Mouse (Mus musculus): ENCODE results near the gene Mgat5b.

Mgat5b gene

DNA sequence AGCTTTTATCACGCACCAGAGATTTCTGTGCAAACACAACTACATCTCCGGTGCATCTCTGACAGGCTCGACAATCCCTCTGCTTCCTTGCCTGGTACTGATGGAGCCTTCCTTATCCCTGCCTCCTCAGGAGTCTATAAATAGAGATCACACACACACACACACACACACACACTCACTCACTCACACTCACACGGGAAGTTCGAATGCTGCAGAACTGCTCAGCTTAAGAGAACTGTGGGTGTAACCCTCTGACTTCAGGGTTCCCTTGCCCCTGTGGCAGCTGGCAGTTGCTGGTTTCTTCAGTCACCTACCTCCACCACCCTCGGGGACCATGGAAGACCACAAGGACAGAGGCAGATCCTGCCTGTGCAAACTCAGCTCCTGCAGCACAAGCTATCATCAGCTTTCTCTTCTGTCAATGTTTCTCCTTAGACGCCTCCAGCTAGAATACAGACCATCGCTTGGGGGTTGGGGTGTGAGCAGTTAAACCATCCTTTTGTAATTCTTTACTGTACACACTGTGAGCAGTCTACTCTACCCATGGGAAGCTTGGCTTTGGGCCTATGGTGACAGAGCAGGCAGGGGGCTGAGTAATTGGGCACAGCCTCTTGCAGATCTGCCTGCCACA, 111.9 kb downstream of the Mgat5b start:
- no peak for DNase-seq (ENCODE audit: low spot score in 2 of 2)

DNA sequence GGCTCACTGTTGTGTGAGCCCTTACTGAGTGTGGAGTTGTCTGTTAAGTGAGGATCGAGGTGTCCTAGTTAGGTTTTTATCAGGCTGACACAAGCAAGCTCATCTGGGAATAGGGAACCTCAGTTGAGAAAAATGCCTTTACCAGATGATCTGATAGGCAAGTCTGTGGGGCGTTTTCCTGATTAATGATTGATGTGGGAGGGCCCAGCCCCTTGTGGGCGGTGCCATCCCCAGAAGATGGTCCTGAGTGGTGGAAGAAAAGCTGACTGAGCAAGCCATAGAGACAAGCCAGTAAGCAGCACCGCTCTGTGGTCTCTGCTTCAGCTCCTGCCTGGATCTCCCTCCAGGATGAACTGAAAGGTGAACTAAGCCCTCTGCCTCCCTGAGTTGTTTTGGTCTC, 112.6 kb downstream of the Mgat5b start:
- no peak for DNase-seq (ENCODE audit: low spot score in 2 of 2)

- no peak for DNase-seq (ENCODE audit: low spot score in 2 of 2)
These were observed 117.1 kb downstream of the Mgat5b start for GRCm38 (mm10) chr11:117035661-117036336.
